Mouse (Mus musculus): ENCODE results near the gene Smoc1. TPM values are rescaled to one million over a fixed set of nuclear protein-coding genes. Genes with fewer than 3 reads are reported as not detected.

Gene Smoc1
- polyA plus RNA-seq, 1 experiment = 4.4 TPM

DNA sequence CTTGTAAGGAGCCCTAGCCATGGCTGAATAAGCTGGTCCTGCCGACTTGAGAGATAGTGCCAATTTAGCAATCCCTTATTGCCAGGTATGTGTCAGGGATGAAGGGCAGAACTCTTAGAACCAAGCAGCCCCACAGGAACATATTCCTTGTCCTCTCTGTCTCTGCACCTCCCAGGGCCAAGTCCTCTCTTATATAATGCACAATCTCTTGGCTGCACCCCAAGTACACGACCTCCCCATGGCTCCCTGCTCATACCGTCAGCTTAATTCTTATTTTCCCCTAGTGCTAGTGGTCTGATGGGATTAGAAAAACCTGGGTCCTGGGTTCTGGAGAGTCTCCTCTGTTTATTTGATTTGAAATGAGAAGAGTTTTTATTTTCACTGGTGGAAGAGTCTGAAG is 66.0 kb downstream of the Smoc1 start:
- no peak for TF ChIP-seq CTCF (IDR thresholded peaks at IDR 0.05; ENCODE audit: extremely low read depth, insufficient read length, insufficient replicate concordance, low read depth, low read length)
- no peak for TF ChIP-seq POLR2A (IDR thresholded peaks at IDR 0.05; ENCODE audit: low read depth, low read length)
- Histone ChIP-seq H3K36me3 (ENCODE audit: control insufficient read depth, insufficient read depth, low read length) (no peaks in the 10 kb centered on the region), H3K4me1 (ENCODE audit: control insufficient read depth, insufficient read depth, insufficient read length, low read length) (no peaks in the 10 kb centered on the region), H3K27ac (ENCODE audit: insufficient read depth, low read depth, low read length) (no peak overlapping the region), H3K4me3 (ENCODE audit: low read depth, low read length) (no peak overlapping the region), H3K27me3 (ENCODE audit: control insufficient read depth, insufficient read depth, low read length) (no peaks in the 10 kb centered on the region)
- 52% methylated on average over 3 of the region's 3 CpGs for WGBS

DNA sequence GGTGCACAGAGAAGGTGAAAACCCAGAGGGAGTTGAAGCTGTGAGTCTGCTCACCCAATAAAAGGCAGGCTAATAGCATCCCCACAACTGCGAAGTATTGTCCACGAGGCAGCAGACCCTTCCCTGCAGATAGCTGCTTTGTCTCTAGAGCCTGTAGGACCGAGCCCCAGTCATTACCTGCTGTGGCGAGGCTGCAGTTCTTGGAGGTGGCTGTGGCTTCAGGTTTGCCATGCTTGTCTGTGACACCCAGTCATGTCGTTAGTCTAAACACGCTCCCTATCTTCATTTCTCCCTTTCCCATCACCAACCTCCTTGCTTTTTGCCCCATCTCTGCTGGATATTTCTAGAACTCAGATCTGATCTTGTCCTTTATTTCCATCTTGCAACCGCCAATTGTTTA is 66.6 kb downstream of the Smoc1 start:
- Histone ChIP-seq H3K4me1 (ENCODE audit: control insufficient read depth, insufficient read depth, insufficient read length, low read length) (no peaks in the 10 kb centered on the region), H3K27ac (ENCODE audit: insufficient read depth, low read depth, low read length) (no peak overlapping the region), H3K36me3 (ENCODE audit: control insufficient read depth, insufficient read depth, low read length) (no peaks in the 10 kb centered on the region), H3K27me3 (ENCODE audit: control insufficient read depth, insufficient read depth, low read length) (no peaks in the 10 kb centered on the region), H3K4me3 (ENCODE audit: low read depth, low read length) (no peak overlapping the region)
- WGBS = 79% methylated on average over 7 of the region's 7 CpGs
- TF ChIP-seq CTCF (IDR thresholded peaks at IDR 0.05; ENCODE audit: extremely low read depth, insufficient read length, insufficient replicate concordance, low read depth, low read length) (no peak), POLR2A (IDR thresholded peaks at IDR 0.05; ENCODE audit: low read depth, low read length) (no peak)

DNA sequence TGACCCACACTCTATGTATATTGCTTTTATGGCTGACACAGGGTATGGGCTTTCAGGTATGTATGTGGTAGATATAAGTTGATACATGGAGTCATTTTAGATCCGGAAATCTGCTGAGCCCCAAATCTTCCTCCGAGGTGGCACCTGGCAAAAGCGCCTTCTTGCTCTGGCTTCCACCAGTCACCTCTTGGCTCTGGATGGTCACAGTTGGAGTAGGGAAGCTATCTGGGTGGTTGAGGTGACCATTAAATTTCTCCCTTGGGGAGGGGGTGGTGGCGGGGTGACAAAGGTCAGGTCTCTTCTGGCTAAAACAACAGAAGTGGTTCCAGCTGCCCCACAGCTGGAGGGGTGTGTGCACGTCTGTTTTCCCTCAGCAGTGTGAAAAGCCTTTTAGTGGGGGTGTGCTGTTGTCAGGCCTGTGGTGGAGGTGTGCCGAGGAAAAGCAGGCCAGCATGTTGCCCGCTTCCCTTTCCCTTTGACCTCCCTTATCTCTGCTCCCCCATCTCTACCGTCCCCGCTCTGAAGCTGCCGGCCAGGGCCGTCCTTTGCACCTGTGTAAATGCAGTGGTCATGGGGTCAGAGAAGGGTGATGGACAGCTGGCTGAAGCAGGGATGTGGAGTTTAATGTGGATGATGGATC is 68.3 kb downstream of the Smoc1 start:
- 42% methylated on average over 11 of the region's 11 CpGs for WGBS
- H3K4me1 ChIP-seq (ENCODE audit: control insufficient read depth, insufficient read depth, insufficient read length, low read length) = no peaks in the 10 kb centered on the region
- no peaks in the 10 kb centered on the region for H3K36me3 ChIP-seq (ENCODE audit: control insufficient read depth, insufficient read depth, low read length)
- no peak overlapping the region for H3K4me3 ChIP-seq (ENCODE audit: low read depth, low read length)
- no peaks in the 10 kb centered on the region for H3K27me3 ChIP-seq (ENCODE audit: control insufficient read depth, insufficient read depth, low read length)
- TF ChIP-seq CTCF (IDR thresholded peaks at IDR 0.05; ENCODE audit: extremely low read depth, insufficient read length, insufficient replicate concordance, low read depth, low read length) (no peak), POLR2A (IDR thresholded peaks at IDR 0.05; ENCODE audit: low read depth, low read length) (no peak)
- H3K27ac ChIP-seq (ENCODE audit: insufficient read depth, low read depth, low read length) = no peak overlapping the region

DNA sequence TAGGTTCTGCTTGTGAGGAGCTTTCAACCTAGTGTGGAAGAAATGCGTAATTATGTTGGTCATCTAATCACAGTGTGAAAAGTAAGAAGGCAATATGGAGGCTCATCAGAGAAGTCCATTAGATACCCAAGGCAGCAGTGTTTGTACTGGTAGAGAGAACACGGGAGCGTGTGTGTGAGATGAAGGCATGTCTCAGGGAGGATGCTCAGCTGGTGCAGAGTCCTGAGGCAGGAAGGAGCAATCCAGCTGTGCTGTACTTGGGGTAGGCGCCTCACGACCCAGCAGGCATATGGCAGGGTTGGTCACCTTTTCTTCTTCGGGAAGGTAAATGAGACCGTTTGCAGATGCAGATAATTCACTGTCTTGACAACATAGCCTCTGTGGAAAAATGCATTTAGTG is 70.7 kb downstream of the Smoc1 start:
- Histone ChIP-seq H3K4me1 (ENCODE audit: control insufficient read depth, insufficient read depth, insufficient read length, low read length) (no peaks in the 10 kb centered on the region), H3K27me3 (ENCODE audit: control insufficient read depth, insufficient read depth, low read length) (no peaks in the 10 kb centered on the region), H3K4me3 (ENCODE audit: low read depth, low read length) (no peak overlapping the region), H3K36me3 (ENCODE audit: control insufficient read depth, insufficient read depth, low read length) (no peaks in the 10 kb centered on the region), H3K27ac (ENCODE audit: insufficient read depth, low read depth, low read length) (no peak overlapping the region)
- 81% methylated on average over 7 of the region's 7 CpGs for WGBS
- TF ChIP-seq POLR2A (IDR thresholded peaks at IDR 0.05; ENCODE audit: low read depth, low read length) (no peak), CTCF (IDR thresholded peaks at IDR 0.05; ENCODE audit: extremely low read depth, insufficient read length, insufficient replicate concordance, low read depth, low read length) (no peak)

DNA sequence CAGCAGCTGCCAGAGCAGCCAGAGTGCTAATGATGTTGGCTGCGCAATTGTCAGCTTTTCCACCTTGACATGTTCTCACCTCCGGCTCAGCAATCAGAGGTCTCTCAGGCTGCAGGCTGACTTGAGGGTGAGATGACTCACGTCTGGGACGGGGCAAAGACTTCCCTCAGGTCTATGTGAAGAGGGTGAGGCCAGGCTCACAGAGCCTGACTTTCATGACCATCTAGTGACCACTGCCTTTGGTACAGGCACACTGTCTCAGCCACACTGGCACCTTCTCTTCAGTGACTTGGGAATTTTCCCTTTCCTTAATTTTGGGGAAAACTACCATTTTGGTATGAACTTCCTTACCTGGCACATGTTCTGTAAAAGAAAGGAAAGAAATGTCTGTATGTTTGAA is 71.1 kb downstream of the Smoc1 start:
- H3K27me3 ChIP-seq (ENCODE audit: control insufficient read depth, insufficient read depth, low read length) = no peaks in the 10 kb centered on the region
- WGBS = 64% methylated on average over 4 of the region's 4 CpGs
- no peaks in the 10 kb centered on the region for H3K36me3 ChIP-seq (ENCODE audit: control insufficient read depth, insufficient read depth, low read length)
- H3K4me3 ChIP-seq (ENCODE audit: low read depth, low read length) = no peak overlapping the region
- H3K27ac ChIP-seq (ENCODE audit: insufficient read depth, low read depth, low read length) = no peak overlapping the region
- no peaks in the 10 kb centered on the region for H3K4me1 ChIP-seq (ENCODE audit: control insufficient read depth, insufficient read depth, insufficient read length, low read length)
- TF ChIP-seq CTCF (IDR thresholded peaks at IDR 0.05; ENCODE audit: extremely low read depth, insufficient read length, insufficient replicate concordance, low read depth, low read length) (no peak), POLR2A (IDR thresholded peaks at IDR 0.05; ENCODE audit: low read depth, low read length) (no peak)

DNA sequence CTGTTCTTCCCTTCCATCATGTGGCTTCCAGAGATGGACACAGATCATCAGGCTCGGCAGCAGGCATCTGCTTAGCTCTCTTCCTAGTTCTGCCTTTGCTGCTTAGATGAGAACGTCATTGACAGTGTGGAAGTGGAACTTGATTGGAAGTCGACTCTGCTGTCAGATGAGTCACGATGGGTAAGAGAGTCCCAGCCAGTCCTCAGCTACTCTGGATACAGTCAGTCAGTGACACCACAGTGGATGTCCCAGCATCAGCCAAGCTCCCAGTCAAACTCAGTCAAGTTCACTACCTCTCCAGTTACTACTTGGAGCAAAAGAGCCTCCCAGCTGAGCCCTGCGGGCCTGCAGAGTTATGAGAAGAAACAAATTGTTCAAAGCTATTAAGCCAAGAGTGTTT is 72.6 kb downstream of the Smoc1 start:
- no peaks in the 10 kb centered on the region for H3K27me3 ChIP-seq (ENCODE audit: control insufficient read depth, insufficient read depth, low read length)
- no peaks in the 10 kb centered on the region for H3K4me1 ChIP-seq (ENCODE audit: control insufficient read depth, insufficient read depth, insufficient read length, low read length)
- TF ChIP-seq CTCF (IDR thresholded peaks at IDR 0.05; ENCODE audit: extremely low read depth, insufficient read length, insufficient replicate concordance, low read depth, low read length) (no peak), POLR2A (IDR thresholded peaks at IDR 0.05; ENCODE audit: low read depth, low read length) (no peak)
- 73% methylated on average over 5 of the region's 5 CpGs for WGBS
- no peaks in the 10 kb centered on the region for H3K36me3 ChIP-seq (ENCODE audit: control insufficient read depth, insufficient read depth, low read length)
- no peak overlapping the region for H3K4me3 ChIP-seq (ENCODE audit: low read depth, low read length)
- no peak overlapping the region for H3K27ac ChIP-seq (ENCODE audit: insufficient read depth, low read depth, low read length)

DNA sequence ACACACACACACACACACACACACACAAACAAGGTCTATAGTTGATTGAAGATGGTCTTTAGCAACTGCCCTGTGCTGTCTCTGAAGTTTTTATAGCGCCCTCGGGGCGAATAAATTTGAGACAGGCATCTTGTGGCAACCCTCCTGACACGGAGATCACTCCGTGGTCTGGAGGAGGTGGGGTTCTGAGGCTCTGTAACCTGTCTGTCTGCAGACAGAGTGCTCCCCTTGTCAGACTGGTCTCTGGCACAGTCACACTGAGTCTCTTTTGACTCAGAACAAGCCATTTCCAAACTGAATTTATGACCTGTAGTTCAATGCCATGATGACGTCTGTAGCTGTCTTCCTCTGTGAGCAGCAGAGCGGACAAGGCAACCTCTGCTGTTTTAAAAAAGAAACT is 75.1 kb downstream of the Smoc1 start:
- Histone ChIP-seq H3K4me3 (ENCODE audit: low read depth, low read length) (no peak overlapping the region), H3K27ac (ENCODE audit: insufficient read depth, low read depth, low read length) (no peak overlapping the region), H3K4me1 (ENCODE audit: control insufficient read depth, insufficient read depth, insufficient read length, low read length) (no peaks in the 10 kb centered on the region), H3K27me3 (ENCODE audit: control insufficient read depth, insufficient read depth, low read length) (no peaks in the 10 kb centered on the region), H3K36me3 (ENCODE audit: control insufficient read depth, insufficient read depth, low read length) (no peaks in the 10 kb centered on the region)
- TF ChIP-seq POLR2A (IDR thresholded peaks at IDR 0.05; ENCODE audit: low read depth, low read length) (no peak), CTCF (IDR thresholded peaks at IDR 0.05; ENCODE audit: extremely low read depth, insufficient read length, insufficient replicate concordance, low read depth, low read length) (no peak)
- 79% methylated on average over 7 of the region's 7 CpGs for WGBS
